Mouse (Mus musculus): ENCODE results near the gene Pml. TPM values are rescaled to one million over a fixed set of nuclear protein-coding genes. Genes with fewer than 3 reads are reported as not detected.
"Not testable (repeated sequence)": the region's sequence is repeated elsewhere in the genome, so short reads cannot be mapped to it uniquely, and the experiment has no call there.

The Pml gene
- polyA plus RNA-seq, 1 experiment = 200 TPM

GRCm38 (mm10) chr9:58255704-58256685 lies 6.4 kb upstream of the Pml start:
- TF ChIP-seq POLR2A (IDR thresholded peaks at IDR 0.05; ENCODE audit: insufficient read depth, low read length) (no peak), EP300 (IDR thresholded peaks at IDR 0.05; ENCODE audit: insufficient read depth, low read depth, low read length) (no peak), CTCF (IDR thresholded peaks at IDR 0.05; ENCODE audit: low read depth, low read length) (no peak)
- Histone ChIP-seq H3K4me3 (ENCODE audit: low read depth, low read length) (no peak overlapping the region), H3K9me3 (replicated peaks; ENCODE audit: control insufficient read depth, insufficient read depth, low read length, poor library complexity, severe bottlenecking) (no peaks in the 10 kb centered on the region), H3K27me3 (ENCODE audit: control insufficient read depth, insufficient read depth, low read length, poor library complexity, severe bottlenecking) (no peaks in the 10 kb centered on the region), H3K9ac (ENCODE audit: low read depth, poor library complexity, severe bottlenecking) (no peak overlapping the region), H3K27ac (ENCODE audit: insufficient read depth, low read length) (peak overlapping the region; percentile 58), H3K4me1 (ENCODE audit: control insufficient read depth, insufficient read depth, low read length) (peaks cover 14% of the 10 kb centered on the region), H3K36me3 (ENCODE audit: control insufficient read depth, insufficient read depth, low read length, poor library complexity, severe bottlenecking) (peaks cover 27% of the 10 kb centered on the region)

GRCm38 (mm10) chr9:58255105-58255504 lies 5.5 kb upstream of the Pml start:
- Histone ChIP-seq H3K27me3 (ENCODE audit: control insufficient read depth, insufficient read depth, low read length, poor library complexity, severe bottlenecking) (no peaks in the 10 kb centered on the region), H3K36me3 (ENCODE audit: control insufficient read depth, insufficient read depth, low read length, poor library complexity, severe bottlenecking) (peaks cover 21% of the 10 kb centered on the region), H3K9me3 (replicated peaks; ENCODE audit: control insufficient read depth, insufficient read depth, low read length, poor library complexity, severe bottlenecking) (no peaks in the 10 kb centered on the region), H3K4me1 (ENCODE audit: control insufficient read depth, insufficient read depth, low read length) (peaks cover 14% of the 10 kb centered on the region), H3K4me3 (ENCODE audit: low read depth, low read length) (peak overlapping the region; percentile 59), H3K9ac (ENCODE audit: low read depth, poor library complexity, severe bottlenecking) (peak overlapping the region; percentile 64), H3K27ac (ENCODE audit: insufficient read depth, low read length) (peak overlapping the region; percentile 58)
- TF ChIP-seq CTCF (IDR thresholded peaks at IDR 0.05; ENCODE audit: low read depth, low read length) = no peak
- 0 out of 2 replicates have a peak, but pooled peaks have one; percentile 8 for TF ChIP-seq EP300 (IDR thresholded peaks at IDR 0.05; ENCODE audit: insufficient read depth, low read depth, low read length)

- H3K9me3 ChIP-seq (replicated peaks; ENCODE audit: control insufficient read depth, insufficient read depth, low read length, poor library complexity, severe bottlenecking); H3K27me3 ChIP-seq (ENCODE audit: control insufficient read depth, insufficient read depth, low read length, poor library complexity, severe bottlenecking): not testable (repeated sequence)
- H3K36me3 ChIP-seq (ENCODE audit: control insufficient read depth, insufficient read depth, low read length, poor library complexity, severe bottlenecking) = peaks cover 11% of the 10 kb centered on the region; the same call in 1 of the 2 replicates
- peaks cover 14% of the 10 kb centered on the region for H3K4me1 ChIP-seq (ENCODE audit: control insufficient read depth, insufficient read depth, low read length)
- peak overlapping the region; percentile 64 for H3K9ac ChIP-seq (ENCODE audit: low read depth, poor library complexity, severe bottlenecking)
- H3K4me3 ChIP-seq (ENCODE audit: low read depth, low read length) = peak overlapping the region; percentile 91
- H3K27ac ChIP-seq (ENCODE audit: insufficient read depth, low read length) = peak overlapping the region; percentile 57
Observed at GRCm38 (mm10) chr9:58253805-58254122, 4.2 kb upstream of the Pml start.

- no peaks in the 10 kb centered on the region for H3K9me3 ChIP-seq (replicated peaks; ENCODE audit: control insufficient read depth, insufficient read depth, low read length, poor library complexity, severe bottlenecking)
- peak within 1 kb of the TSS; percentile 91 for H3K4me3 ChIP-seq (ENCODE audit: low read depth, low read length)
- peak within 1 kb of the TSS; percentile 64 for H3K9ac ChIP-seq (ENCODE audit: low read depth, poor library complexity, severe bottlenecking)
- peaks cover 8% of the 10 kb centered on the region; the same call in 1 of the 2 replicates for H3K36me3 ChIP-seq (ENCODE audit: control insufficient read depth, insufficient read depth, low read length, poor library complexity, severe bottlenecking)
- H3K27ac ChIP-seq (ENCODE audit: insufficient read depth, low read length) = peak within 1 kb of the TSS; percentile 57
- H3K27me3 ChIP-seq (ENCODE audit: control insufficient read depth, insufficient read depth, low read length, poor library complexity, severe bottlenecking) = no peaks in the 10 kb centered on the region
- peaks cover 14% of the 10 kb centered on the region for H3K4me1 ChIP-seq (ENCODE audit: control insufficient read depth, insufficient read depth, low read length)
- TF ChIP-seq POLR2A (IDR thresholded peaks at IDR 0.05; ENCODE audit: insufficient read depth, low read length) = peak; percentile 44
- peak; percentile 88 for TF ChIP-seq CTCF (IDR thresholded peaks at IDR 0.05; ENCODE audit: low read depth, low read length)
- peak; percentile 86 for TF ChIP-seq EP300 (IDR thresholded peaks at IDR 0.05; ENCODE audit: insufficient read depth, low read depth, low read length)
Observed at GRCm38 (mm10) chr9:58253033-58253804, 3.6 kb upstream of the Pml start, which contains the start of gene Stoml1. Gene Stoml1, plus strand, starts transcription at chr9:58253164.

- not testable (repeated sequence) for H3K27me3 ChIP-seq (ENCODE audit: control insufficient read depth, insufficient read depth, low read length, poor library complexity, severe bottlenecking); H3K36me3 ChIP-seq (ENCODE audit: control insufficient read depth, insufficient read depth, low read length, poor library complexity, severe bottlenecking); H3K4me1 ChIP-seq (ENCODE audit: control insufficient read depth, insufficient read depth, low read length); H3K4me3 ChIP-seq (ENCODE audit: low read depth, low read length); H3K9me3 ChIP-seq (replicated peaks; ENCODE audit: control insufficient read depth, insufficient read depth, low read length, poor library complexity, severe bottlenecking)
- H3K27ac ChIP-seq (ENCODE audit: insufficient read depth, low read length) = peak overlapping the region; percentile 96
- peak overlapping the region; percentile 89 for H3K9ac ChIP-seq (ENCODE audit: low read depth, poor library complexity, severe bottlenecking)
Observed at GRCm38 (mm10) chr9:58250730-58251129, 1.1 kb upstream of the Pml start.

GRCm38 (mm10) chr9:58250322-58250721 lies 736 bp upstream of the Pml start:
- H3K4me1 ChIP-seq (ENCODE audit: control insufficient read depth, insufficient read depth, low read length) = peaks cover 2% of the 10 kb centered on the region
- TF ChIP-seq CTCF (IDR thresholded peaks at IDR 0.05; ENCODE audit: low read depth, low read length) = no peak
- TF ChIP-seq POLR2A (IDR thresholded peaks at IDR 0.05; ENCODE audit: insufficient read depth, low read length) = no peak
- TF ChIP-seq EP300 (IDR thresholded peaks at IDR 0.05; ENCODE audit: insufficient read depth, low read depth, low read length) = no peak
- H3K36me3 ChIP-seq (ENCODE audit: control insufficient read depth, insufficient read depth, low read length, poor library complexity, severe bottlenecking) = peaks cover 8% of the 10 kb centered on the region
- H3K4me3 ChIP-seq (ENCODE audit: low read depth, low read length) = peak overlapping the region; percentile 25
- no peaks in the 10 kb centered on the region for H3K27me3 ChIP-seq (ENCODE audit: control insufficient read depth, insufficient read depth, low read length, poor library complexity, severe bottlenecking)
- peak overlapping the region; percentile 96 for H3K27ac ChIP-seq (ENCODE audit: insufficient read depth, low read length)
- no peaks in the 10 kb centered on the region for H3K9me3 ChIP-seq (replicated peaks; ENCODE audit: control insufficient read depth, insufficient read depth, low read length, poor library complexity, severe bottlenecking)
- peak overlapping the region; percentile 89 for H3K9ac ChIP-seq (ENCODE audit: low read depth, poor library complexity, severe bottlenecking)

All from ES-Bruce4 (cell line).